25 mouse cellular contexts compared by ENCODE assay signal in the genomic region with DNA sequence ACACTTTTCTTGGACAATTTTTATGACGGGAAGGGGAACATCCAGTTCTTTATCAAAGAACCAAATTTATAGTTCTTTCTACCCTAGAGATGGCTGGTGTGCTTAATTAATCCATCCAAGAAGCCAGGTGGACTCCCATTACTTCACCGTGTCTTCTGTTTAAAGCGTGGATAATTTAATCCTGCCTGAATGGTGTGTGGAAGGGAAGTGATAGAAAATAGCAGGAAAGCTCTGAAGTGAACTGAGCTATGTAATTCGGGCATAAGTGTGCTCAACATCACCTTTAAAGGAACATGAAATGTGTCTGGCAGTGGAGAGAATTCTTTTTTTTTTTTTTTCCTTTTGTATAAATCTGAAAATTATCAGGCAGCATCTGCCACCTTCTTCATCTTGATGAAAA.
"Had no signal": no experiment of that assay in that cellular context is flagged by ENCODE, and none has a peak within 500 bp of the region (broad histone marks: within the 10 kb centered on the region; RNA-seq: fewer than 3 reads in every experiment).

No protein-coding gene starts in this region.

- DNase-seq: gastrocnemius, postnatal 14 days; gastrocnemius, postnatal 36 days; heart, adult 11 months; heart, adult 2 months; heart, postnatal 14 days; heart, postnatal 36 days; kidney, adult 11 months; kidney, adult 2 months; kidney, adult 9 months; kidney, postnatal 14 days; kidney, postnatal 36 days; layer of hippocampus, adult 9-11 months; liver had no signal

- H3K9ac ChIP-seq: heart, embryonic 13.5 days; heart, embryonic 15.5 days; hindbrain, embryonic 13.5 days; hindbrain, embryonic 15.5 days; kidney, embryonic 15.5 days; limb, embryonic 12.5 days had no signal

- ATAC-seq: hindbrain, postnatal 0 days; intestine, embryonic 16.5 days had no signal

- H3K4me1 ChIP-seq: heart, embryonic 13.5 days; heart, embryonic 15.5 days; hindbrain, embryonic 13.5 days; hindbrain, embryonic 15.5 days; kidney, embryonic 15.5 days; limb, embryonic 12.5 days had no signal

- H3K27ac ChIP-seq: heart, adult 2 months; heart, embryonic 13.5 days; heart, embryonic 15.5 days; hindbrain, embryonic 13.5 days; hindbrain, embryonic 15.5 days; hindbrain, postnatal 0 days; kidney, embryonic 15.5 days; kidney, postnatal 0 days; left cerebral cortex, adult 2 months; limb, embryonic 12.5 days had no signal

- H3K4me3 ChIP-seq: heart, adult 2 months; heart, embryonic 13.5 days; heart, embryonic 15.5 days; hindbrain, embryonic 13.5 days; hindbrain, embryonic 15.5 days; kidney, embryonic 15.5 days; left cerebral cortex, adult 2 months; limb, embryonic 12.5 days had no signal

- H3K9me3 ChIP-seq: heart, embryonic 13.5 days; heart, embryonic 15.5 days; hindbrain, embryonic 13.5 days; hindbrain, embryonic 15.5 days; kidney, embryonic 15.5 days; limb, embryonic 12.5 days had no signal

- H3K36me3 ChIP-seq: heart, embryonic 13.5 days; heart, embryonic 15.5 days; hindbrain, embryonic 13.5 days; hindbrain, embryonic 15.5 days; kidney, embryonic 15.5 days; limb, embryonic 12.5 days had no signal

- H3K27me3 ChIP-seq: heart, embryonic 13.5 days; heart, embryonic 15.5 days; hindbrain, embryonic 13.5 days; hindbrain, embryonic 15.5 days; kidney, embryonic 15.5 days; limb, embryonic 12.5 days had no signal

- H3K4me2 ChIP-seq: heart, embryonic 11.5 days; heart, embryonic 13.5 days; heart, embryonic 15.5 days; hindbrain, embryonic 13.5 days; hindbrain, embryonic 15.5 days; kidney, embryonic 15.5 days; limb, embryonic 12.5 days; liver, embryonic 11.5 days had no signal
